Mouse (Mus musculus): ENCODE data around the gene Hmgcs2.

Gene Hmgcs2

DNA sequence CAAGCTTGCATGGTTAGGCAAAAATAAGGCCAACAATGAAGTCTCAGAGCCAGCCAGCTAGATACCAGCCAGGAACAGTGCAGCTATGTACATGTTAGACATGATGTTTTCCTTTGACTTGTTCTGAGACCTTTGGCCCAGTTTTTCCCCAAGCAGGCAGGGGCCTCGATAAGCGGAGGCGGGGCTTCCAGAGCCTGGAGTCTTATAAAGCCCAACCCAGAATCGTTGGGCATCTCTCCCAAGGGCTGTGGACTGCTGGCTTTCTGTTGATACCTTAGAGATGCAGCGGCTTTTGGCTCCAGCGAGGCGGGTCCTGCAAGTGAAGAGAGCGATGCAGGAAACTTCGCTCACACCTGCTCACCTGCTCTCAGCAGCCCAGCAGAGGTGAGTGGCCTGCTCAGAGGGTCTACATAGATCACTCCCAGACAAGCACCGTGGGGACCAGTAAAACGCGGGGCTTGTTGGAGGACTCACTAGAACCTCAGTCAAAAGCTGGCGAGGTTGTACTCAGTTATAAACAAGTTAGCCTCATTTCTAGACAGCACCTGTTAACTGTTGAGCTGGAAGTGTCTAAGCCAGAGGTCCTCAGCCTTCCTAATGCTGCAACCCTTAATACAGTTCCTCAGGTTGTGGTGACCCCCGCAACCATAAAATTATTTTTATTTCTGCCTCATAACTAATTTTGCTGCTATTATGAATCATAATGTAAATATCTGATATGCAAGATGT, at the start of gene Hmgcs2:
Gene Hmgcs2, plus strand, starts transcription at position 232 of the 729 bp plus-strand sequence.
- in situ Hi-C loops (cut with MboI, MseI): no loop called here

DNA sequence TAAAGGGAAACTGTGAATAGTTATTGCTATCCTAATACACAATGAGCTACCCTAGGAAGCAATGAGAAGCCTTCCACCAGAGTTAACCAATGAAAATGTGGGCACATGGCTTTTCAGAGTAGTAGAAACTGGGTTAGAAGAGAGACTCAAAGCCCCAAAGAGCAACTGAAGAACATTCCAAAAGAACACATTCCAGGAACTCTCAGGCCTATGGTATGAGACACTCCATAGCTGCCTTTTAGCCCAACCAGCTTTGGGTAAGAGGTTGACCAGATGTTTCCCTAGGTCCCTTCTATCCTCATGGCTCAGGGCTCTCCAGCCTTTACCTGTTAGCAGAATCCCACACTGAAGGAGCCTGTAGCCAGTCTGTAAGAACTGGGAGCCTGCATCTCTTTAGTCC, 46.7 kb upstream of the Hmgcs2 start:
- in situ Hi-C loops (cut with MboI, MseI): no loop called here

DNA sequence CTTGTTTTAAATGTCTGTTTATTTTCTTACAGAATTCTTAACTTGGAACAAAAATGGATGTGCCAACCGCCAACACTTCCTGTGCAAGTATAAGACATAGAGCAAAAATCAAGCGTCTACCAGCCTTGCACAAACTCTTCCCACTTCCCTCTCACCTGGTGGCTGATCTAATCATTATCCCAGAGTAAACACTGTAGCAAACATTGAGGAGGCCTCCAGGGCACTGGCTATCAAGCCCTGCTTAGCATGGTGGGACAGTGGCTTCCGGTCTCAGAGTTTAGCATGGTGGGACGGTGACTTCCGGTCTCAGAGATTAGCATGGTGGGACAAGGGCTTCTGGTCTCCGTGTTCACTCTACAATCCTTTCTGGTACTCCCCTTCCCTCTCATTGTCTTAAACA, 44.0 kb upstream of the Hmgcs2 start:
- in situ Hi-C loops (cut with MboI, MseI): no loop called here

DNA sequence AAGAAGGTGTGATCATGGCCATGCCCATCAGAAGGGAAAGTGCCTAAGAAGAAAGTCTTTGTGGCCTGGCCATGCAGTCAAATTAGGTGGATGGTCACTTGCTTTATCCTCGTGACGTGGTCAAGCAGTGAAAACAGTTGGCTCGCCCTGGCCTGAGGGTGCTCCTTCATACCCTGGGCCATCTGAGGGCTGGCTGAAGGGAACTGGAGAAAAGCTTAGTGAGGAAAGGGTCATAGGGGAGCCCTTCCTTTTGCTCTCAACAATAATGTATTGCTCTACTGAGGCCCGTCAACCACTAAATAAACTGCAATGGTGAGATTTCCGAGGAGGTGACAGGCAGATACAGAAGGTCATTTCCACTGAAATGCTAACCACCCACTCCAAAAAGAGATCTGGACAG, 43.0 kb upstream of the Hmgcs2 start:
- in situ Hi-C loops (cut with MboI, MseI): no loop called here

DNA sequence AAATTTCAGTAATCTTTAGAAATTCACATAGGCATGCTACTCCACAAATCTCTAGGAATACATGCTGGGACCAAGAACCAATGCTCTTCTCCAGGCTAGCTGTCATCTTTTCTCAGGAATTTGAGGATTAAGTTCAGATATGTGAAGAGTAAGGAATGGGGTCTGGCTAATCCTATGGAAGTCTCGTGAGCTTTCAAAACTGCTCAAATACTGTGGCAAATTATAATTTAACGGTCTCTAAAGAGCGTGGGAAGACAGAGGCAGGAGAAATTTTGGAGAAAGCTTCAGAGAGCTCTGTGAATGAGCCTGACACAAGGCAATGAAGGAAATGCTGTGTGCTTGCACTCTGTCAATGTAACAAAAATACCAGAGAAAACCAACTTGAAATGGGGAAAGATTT, 42.1 kb upstream of the Hmgcs2 start:
- in situ Hi-C loops (cut with MboI, MseI): no loop called here

DNA sequence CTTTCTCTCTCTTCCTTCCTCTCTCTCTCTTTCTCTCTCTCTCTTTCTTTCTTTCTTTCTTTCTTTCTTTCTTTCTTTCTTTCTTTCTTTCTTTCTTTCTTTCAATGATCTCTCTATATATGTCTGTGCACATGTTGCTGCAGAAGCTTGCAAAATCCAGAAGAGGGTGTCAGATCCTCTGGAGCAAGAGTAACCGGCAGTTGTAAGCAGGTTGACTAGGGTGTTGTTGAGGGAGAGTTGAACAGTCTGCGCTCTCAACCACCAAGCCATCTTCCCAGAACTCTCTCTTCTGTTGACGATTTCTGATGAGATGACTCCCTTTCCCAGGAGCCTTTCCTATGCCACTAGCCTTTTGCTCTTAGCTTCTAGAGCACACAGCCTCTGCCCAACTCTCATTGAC, 38.2 kb upstream of the Hmgcs2 start:
- in situ Hi-C loops (cut with MboI, MseI): no loop called here

DNA sequence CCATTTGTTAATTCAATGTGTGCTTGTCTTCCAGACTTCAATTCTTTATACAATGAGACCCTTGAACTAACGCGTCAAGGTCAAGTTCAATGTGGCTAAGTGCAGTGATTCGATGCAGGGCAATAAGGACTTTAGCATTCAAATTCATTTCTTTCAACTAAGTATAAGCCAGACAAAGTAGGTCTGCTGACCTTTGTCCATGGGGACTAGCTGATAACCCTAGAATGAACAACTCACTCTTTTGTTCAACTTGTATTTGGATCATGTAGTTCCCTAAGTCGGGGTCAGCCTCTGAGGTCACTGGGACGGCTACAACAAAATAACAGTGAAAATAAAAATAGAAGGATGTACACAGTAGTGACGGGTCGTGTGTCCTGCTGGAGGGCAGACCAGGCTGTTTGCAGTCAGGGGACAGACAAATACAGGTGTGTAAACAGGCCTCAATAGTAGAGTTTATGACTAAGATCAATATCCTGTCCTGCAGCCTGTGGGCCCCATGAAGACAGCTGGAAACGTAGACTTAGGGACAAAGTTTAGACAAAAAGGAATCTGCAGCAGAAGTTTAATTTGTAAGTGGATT, 37.7 kb upstream of the Hmgcs2 start:
- in situ Hi-C loops (cut with MboI, MseI): no loop called here

DNA sequence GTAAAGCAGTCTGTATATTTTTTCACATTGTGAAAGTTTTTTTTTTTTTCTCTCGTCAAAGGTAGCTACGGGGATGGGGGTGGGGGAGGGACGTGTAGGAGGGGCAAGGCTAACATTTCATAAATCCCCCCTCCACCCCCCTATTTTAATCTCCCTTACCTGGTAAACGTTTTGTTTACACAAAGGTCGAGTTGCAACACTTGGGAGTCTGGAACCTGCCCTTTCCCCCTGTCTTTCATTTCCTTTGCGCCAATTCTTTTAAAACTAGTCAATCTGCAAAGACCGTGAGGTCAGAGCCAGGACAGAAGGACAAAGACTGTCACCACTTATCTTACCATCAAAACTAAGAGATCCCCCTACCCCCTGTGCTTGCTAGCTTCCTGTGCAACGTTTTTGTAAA, 34.3 kb upstream of the Hmgcs2 start:
- in situ Hi-C loops (cut with MboI, MseI): no loop called here

DNA sequence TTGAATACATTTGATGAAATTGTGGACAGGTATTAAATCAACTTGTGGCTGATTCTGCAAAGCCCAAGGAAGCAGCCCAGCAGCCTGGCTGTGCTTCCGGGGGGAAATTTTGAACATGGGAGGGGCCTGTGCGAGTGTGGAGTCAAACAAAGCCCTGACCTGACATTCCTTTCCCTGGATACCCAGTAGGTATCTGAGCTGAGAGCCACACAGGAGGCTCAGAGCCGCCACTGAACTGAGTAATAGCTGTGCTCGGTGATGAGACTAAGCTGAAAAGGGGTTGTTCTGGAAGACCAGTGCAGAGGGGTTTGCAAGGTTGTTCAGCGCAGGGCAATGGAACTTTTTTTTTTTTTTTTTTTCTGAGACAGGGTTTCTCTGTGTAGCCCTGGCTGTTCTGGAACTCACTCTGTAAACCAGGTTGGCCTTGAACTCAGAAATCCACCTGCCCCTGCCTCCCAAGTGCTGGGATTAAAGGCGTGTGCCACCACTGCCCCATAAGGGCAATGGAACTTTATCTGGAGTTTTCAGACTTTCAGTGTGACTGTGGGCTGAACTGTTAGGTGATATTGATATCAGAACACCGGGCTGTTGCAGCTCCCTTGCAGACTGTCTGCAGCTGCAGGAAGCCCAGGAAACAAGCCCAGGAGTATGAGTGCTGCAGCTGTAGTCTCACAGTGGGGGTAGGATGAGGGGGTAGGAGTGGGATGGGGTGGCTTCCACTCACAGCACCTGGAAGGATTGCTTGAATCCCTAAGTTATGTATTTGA, 33.1 kb upstream of the Hmgcs2 start:
- in situ Hi-C loops (cut with MboI, MseI): no loop called here

DNA sequence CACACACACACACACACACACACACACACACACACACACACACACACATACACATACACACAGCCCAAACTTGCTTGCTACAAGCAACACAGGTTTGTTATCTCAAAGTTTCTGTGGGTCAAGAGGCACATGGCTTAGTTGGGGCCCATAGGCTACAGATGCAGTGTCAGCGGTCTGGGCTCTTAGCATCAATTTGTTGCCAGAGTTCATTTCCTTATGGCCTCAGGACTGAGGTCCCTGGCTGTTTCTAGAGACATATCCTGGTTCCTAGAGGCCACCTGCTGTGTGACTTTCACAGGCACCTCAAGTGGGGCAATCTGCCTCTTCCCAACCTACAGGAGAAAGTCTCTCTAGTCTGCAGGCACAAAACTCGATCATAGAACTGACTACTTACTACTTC, 30.9 kb upstream of the Hmgcs2 start:
- in situ Hi-C loops (cut with MboI, MseI): no loop called here

DNA sequence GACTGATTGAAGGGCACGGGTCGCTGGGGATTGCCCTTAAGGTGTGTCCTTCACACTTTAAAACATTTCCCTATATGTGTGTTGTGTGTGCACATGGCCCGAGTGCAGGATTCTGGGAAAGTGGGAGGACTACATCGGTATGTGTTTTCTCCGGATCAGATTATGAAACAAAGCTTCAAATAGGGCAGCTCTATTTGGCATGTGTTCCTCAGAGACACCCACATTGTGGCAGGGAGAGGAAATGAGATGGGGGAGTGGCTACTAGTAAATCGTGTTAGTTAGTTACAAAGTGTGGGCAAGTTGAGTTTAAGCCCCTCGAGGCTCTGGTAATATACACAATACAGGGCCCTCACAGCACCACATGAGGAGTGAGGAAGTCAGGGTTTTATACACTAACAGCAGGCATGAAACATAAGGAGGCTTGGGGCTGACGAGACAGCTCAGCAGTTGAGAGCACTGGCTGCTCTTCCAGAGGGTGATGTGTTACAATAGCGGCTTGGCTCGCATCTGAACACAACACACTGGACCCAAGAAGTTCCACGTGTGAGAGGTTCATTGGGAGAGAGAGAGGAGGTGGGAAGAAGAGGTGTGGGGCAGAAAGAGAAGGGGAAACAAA, 30.3 kb upstream of the Hmgcs2 start:
- in situ Hi-C loops (cut with MboI, MseI): no loop called here

DNA sequence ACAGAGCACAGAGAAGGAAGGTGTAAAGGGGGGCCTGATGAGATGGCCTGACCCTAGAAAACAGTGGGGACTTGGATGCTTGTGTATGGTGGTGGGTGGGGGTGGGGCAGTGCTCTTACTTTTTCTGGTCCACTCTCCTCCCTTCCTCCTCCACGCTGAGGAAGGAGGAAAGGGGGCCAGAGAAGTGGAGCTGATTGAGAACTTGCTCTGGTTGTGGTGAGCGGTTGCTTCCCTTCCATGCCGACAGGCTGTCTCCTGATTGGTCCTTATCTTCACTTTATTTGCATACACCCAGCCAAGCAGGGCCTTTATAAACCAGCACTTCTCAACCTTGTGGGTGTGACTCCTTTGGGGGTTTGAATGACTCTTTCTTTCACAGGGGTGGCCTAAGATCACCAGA, 26.2 kb upstream of the Hmgcs2 start:
- in situ Hi-C loops (cut with MboI, MseI): no loop called here

DNA sequence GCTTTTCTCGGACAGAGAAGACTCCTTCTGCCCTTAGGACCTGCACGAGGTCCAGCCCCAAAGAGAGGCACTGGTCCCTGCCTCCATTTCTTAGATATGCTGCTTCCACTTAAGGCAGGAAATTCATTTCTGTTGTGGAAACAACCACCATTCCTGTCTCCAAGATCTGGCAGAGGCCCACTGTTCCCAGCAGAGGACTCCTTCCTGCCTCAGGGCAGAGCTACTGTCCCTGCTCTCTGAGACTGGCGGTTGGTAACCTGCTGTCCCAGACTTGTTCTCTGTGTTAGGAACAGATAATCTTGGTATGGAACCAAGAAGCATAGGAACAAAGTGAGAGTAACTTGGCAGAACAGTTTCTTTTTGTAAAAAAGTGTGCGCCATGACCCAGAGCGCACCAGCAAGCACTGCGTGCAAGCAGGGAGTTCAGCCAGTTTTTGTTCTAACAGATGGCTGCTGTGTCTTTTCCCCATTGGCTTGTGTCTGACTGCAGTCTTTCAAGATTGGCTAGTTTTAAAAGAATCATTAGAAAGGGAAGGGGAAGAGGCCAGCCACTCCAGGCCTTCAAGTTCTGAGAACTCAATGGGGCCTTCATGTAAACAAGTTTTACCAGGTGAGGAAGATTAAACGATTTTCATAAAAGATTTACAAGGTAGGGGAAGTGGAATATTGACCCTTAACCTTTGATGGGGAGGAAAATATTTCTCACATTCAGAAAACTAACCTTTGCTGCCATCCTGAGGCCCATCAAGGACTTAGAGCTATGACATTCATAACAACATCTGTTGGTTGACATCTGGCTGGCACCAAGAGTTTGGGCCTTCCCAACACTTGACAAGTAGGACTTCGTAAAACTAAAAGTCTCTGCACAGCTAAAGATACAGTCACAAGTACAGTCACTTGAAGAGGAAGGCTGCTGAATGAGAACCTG, 25.3 kb upstream of the Hmgcs2 start:
- in situ Hi-C loops (cut with MboI, MseI): no loop called here

DNA sequence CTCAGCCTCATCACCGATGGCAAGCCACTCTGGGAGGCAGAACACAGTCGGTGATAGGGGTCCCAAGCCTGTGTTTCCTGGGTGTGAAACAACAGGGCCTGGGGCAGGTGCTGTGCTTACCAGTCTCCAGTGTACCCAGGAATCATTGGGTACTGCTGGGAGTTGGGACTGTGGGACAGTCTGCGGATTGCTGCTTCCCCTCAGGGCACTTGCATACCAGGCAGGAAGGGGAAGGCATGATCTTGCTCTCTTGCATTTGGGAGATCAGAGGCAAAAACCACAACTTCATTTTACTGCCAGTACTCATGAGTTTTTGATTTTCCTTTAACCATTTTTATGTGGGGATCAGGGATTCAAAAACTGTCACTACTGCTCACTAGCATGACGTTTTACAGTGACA, 21.5 kb upstream of the Hmgcs2 start:
- in situ Hi-C loops (cut with MboI, MseI): no loop called here

DNA sequence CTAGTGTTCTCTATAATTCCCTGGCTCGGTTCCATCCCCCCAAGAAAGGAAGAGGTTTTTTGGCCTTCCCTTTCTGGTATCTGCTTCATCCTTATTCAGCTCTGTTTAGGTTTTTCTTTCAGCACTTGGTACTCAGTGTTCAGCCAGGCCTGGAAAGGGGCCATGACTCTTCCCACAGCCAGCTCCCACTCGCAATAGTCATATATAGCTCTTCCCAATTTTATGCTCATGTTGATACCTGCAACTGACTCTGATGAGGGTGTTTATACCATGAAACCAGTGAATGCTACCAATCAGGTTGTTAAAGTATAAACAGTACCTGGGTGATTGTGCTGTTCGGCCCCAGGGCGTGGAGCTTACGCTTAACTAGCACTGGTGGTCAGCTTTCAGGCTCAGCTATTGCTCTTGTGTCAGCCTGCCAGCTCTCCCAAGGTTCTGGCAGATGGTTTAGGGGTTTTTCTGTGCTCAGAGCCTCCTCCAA, 20.9 kb upstream of the Hmgcs2 start:
- in situ Hi-C loops (cut with MboI, MseI): no loop called here

DNA sequence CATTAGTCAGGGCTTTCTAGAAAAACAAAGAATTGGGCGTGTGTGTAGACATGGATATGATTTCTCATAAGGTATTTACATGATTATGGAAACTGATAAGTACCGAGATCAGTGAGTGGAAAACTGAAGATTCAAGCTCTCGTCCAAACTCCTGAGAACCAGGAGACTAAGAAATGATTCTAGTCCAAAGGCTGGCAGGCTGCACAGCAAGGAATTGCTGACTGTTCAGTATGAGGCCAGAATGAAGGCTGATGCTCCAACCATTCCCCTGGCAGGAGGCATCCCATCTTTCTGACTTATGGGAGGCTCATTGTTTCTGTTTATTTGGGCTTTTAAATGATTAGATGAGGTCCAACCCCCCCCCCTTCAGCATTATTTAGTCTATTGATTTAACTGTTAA, 19.7 kb upstream of the Hmgcs2 start:
- in situ Hi-C loops (cut with MboI, MseI): no loop called here

DNA sequence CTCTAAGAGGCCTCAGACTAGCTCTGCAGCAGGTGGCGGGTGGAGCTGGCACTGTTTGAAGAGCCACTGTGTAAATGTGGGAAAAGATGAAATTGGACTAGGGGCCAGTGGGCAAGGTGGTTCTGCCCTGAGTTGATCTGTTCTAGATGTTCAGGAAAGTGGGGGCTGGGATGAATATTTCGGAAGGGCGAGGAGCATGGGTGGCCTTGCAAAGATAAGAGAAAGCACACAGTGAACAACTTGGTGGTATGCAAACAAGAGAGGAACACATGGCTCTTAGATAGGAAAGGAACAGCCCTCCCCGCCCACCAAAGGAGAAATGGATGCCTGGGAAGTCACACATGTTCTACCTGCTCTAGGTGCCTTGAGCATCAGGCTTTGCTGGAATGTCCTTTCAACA, 18.8 kb upstream of the Hmgcs2 start:
- in situ Hi-C loops (cut with MboI, MseI): no loop called here

DNA sequence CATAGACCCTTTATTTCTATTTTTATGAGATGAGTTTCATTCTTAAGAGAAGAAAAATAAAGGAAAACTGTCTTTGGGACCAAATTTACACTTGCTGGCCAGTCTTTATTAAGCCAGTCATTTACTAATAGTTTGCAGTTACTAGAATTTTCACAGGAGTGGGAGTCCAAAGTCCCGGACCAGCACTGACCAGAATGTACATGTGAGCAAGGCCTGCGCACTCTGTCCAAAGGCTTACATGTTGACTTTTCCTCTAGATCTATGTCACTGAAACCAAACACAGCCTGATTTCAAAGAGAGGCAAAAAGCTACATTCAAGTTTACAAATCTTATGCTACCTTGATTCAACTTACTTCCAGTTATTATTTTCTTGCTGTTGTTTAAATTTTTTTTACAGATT, 18.1 kb upstream of the Hmgcs2 start:
- in situ Hi-C loops (cut with MboI, MseI): no loop called here

DNA sequence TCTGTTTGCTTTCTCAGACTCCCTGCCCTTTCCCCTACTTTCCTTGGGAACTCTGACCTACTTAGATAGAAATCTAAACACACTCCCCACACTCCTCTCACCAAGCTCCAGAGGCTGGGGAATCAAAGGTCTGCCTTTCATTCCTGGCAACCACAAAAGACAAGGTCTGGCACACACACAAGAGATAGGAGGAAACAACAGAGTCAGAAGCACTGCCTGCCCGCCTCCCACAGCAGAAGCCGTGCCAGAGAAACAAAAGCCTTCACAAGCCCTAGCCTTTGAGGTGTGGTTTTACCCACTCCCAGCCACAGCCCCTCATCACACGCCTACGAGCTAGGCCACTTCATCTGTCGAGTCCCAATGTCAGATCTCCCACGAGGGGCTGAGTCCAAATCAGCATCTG, 13.0 kb upstream of the Hmgcs2 start:
- in situ Hi-C loops (cut with MboI, MseI): no loop called here

DNA sequence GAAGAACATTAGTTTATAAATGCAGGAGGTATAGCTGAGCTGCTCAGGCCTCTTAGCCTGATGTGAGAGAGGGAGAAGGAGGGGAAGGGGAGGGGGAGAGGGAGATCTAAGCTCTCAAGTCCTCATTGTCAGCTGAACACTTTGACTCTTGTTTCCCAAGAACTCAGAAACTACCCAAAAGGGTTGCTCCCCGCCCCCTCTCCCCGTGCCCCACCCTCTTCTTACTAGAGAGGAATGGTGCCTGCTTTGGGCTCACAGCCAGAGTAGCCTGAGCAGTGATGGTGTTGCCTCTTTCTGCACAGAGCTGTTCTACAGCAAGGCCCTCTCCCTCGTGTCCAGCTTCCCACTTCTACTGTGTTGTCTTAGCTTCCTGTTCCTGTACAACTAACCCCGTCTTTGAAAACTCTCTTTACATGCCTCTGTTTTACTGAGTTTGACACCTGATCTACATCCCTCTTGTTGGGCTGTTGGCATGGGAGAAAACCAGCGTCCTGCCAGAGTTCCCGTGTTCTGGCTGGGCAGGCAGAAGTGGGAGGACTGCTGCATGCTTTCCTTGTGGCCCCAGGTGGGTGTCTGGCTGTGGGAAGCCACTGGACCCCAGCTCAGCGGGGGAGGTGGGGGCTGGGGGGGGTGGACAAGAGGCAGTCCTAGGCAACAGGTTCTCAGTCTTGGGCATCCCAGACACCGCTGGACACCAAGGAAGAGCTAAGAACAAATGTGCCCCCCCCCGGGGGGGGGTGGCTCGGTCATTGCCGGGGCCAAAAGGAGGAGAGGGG, 6.4 kb upstream of the Hmgcs2 start:
- in situ Hi-C loops (cut with MboI, MseI): no loop called here

DNA sequence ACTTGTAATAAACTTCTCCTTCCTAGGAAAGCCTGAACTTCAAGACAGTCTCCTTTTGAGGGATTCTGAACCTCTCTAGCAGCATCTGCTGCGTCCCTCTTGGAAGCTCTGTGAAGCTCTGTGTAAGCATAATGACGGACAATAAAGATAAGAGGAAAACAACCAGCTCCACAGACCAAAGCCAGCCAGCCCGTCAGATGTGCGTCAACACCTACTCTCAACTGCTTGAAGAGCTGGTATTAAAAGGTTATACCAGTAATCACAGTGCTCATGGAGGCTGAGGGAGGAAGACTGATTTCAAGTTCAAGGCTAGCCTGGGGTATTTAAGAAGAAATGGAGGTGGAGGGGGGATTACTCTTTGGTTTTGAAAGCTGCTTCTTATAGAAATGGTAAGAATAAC, 553 bp upstream of the Hmgcs2 start:
- in situ Hi-C loops (cut with MboI, MseI): no loop called here
